Mouse (Mus musculus): ENCODE measurements around the gene Mylk. TPM values are rescaled to one million over a fixed set of nuclear protein-coding genes. Genes with fewer than 3 reads are reported as not detected.

The Mylk gene
- polyA plus RNA-seq, 1 experiment = 90.1 TPM

DNA sequence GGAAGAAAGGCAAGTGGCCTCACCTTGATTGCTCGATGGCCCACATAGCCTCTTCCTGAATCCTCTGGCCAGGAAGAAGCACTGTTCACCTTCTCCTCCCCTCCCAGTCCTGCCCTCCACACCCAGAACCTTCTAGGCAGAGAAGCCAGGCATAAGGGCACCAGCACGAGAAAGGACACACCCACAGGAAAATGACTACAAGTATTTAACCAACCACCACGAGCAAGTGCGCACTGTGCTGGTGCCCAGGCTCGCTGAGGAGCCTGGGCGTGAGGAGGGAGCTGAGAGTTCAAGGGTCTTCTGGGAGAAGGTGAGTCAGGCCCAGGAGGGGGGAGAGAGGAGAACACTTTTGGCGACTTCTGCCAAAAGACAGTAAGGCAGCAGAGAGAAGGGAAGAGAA, 185.1 kb downstream of the Mylk start:
- peaks cover 100% of the 10 kb centered on the region for H3K4me1 ChIP-seq
- peaks cover 8% of the 10 kb centered on the region; the same call in 1 of the 2 replicates for H3K9me3 ChIP-seq

DNA sequence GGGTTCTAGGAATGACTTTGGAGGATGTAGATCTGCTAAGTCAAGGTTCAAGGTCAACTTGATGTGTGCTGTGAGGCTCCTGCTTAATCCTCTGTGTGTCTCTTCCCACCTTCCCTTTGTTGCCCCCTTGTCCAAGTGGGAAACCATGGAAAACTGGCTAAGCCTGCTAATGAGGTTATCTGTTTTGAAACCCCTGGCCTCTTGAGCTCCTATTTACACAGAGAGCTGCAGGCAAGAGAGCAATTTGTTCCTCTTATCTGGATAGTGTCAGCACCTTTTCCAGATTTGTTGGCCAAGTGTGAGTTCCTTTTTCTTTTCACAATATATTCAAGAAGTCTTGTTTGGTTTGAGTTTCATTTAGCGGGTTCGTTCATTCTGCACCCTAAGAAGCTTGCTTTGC, 186.3 kb downstream of the Mylk start:
- Histone ChIP-seq H3K4me3 (replicated peaks) (peak overlapping the region; percentile 89), H3K9me3 (peaks cover 8% of the 10 kb centered on the region; the same call in 1 of the 2 replicates), H3K4me1 (peaks cover 100% of the 10 kb centered on the region), H3K36me3 (replicated peaks; ENCODE audit: low read length) (peaks cover 95% of the 10 kb centered on the region), H3K27me3 (replicated peaks) (no peaks in the 10 kb centered on the region)
- no peak for TF ChIP-seq FLI1 (IDR thresholded peaks at IDR 0.05; ENCODE audit: low read length)
- TF ChIP-seq GATA1 (IDR thresholded peaks at IDR 0.05; ENCODE audit: borderline replicate concordance, low read length) = no peak

More for the DNA sequence above, 185.1 kb downstream of the Mylk start:
- Histone ChIP-seq H3K4me3 (replicated peaks) (peak overlapping the region; percentile 89), H3K27me3 (replicated peaks) (no peaks in the 10 kb centered on the region), H3K36me3 (replicated peaks; ENCODE audit: low read length) (peaks cover 95% of the 10 kb centered on the region)
- TF ChIP-seq GATA1 (IDR thresholded peaks at IDR 0.05; ENCODE audit: borderline replicate concordance, low read length) (no peak), FLI1 (IDR thresholded peaks at IDR 0.05; ENCODE audit: low read length) (no peak)

DNA sequence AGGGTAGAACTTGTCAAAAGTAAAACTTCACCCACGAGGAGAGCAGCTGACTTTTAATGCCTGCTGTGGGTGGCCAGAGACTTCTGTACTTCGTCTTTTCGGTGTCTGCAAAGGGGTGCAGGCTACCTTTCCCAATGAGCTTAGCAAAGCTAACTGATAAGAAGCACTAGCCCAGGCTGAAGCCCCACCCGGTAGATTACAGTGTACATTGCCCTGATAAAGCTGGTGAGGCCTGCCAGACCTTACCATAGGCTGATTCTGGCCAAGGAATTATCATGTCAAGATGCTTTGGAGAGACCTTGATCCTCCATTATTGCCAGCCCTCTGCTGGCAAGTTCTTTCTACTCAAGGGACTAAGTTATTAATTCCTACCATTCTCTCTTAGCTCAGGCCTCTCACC, 188.2 kb downstream of the Mylk start:
- Histone ChIP-seq H3K36me3 (replicated peaks; ENCODE audit: low read length) (peaks cover 87% of the 10 kb centered on the region), H3K4me3 (replicated peaks) (no peak overlapping the region), H3K4me1 (peaks cover 100% of the 10 kb centered on the region), H3K27me3 (replicated peaks) (no peaks in the 10 kb centered on the region), H3K9me3 (peaks cover 4% of the 10 kb centered on the region; the same call in 1 of the 2 replicates)
- no peak for TF ChIP-seq GATA1 (IDR thresholded peaks at IDR 0.05; ENCODE audit: borderline replicate concordance, low read length)
- no peak for TF ChIP-seq FLI1 (IDR thresholded peaks at IDR 0.05; ENCODE audit: low read length)

DNA sequence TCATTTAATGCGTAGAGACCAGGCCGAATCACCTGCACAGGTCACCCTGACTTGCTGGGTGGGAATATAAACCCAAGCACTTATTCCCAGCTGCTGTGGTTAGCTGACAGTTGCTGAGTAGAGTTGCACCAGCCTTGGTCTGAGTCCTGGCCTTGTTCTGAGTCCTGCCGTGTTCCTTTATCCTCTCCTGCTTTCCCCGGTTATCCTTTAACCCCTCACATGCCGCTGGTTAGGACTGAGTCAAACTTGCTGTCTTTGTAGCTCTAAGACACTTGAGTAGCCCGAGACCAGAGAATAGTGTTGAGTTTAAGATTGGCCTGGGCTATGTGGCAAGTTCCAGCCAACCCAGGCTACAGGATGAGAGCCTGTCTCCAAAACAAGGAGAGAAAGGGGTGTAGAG, 189.5 kb downstream of the Mylk start:
- H3K36me3 ChIP-seq (replicated peaks; ENCODE audit: low read length) = peaks cover 89% of the 10 kb centered on the region
- H3K9me3 ChIP-seq = no peaks in the 10 kb centered on the region
- no peaks in the 10 kb centered on the region for H3K27me3 ChIP-seq (replicated peaks)
- peaks cover 100% of the 10 kb centered on the region for H3K4me1 ChIP-seq
- no peak overlapping the region for H3K4me3 ChIP-seq (replicated peaks)
- TF ChIP-seq FLI1 (IDR thresholded peaks at IDR 0.05; ENCODE audit: low read length) (no peak), GATA1 (IDR thresholded peaks at IDR 0.05; ENCODE audit: borderline replicate concordance, low read length) (no peak)

DNA sequence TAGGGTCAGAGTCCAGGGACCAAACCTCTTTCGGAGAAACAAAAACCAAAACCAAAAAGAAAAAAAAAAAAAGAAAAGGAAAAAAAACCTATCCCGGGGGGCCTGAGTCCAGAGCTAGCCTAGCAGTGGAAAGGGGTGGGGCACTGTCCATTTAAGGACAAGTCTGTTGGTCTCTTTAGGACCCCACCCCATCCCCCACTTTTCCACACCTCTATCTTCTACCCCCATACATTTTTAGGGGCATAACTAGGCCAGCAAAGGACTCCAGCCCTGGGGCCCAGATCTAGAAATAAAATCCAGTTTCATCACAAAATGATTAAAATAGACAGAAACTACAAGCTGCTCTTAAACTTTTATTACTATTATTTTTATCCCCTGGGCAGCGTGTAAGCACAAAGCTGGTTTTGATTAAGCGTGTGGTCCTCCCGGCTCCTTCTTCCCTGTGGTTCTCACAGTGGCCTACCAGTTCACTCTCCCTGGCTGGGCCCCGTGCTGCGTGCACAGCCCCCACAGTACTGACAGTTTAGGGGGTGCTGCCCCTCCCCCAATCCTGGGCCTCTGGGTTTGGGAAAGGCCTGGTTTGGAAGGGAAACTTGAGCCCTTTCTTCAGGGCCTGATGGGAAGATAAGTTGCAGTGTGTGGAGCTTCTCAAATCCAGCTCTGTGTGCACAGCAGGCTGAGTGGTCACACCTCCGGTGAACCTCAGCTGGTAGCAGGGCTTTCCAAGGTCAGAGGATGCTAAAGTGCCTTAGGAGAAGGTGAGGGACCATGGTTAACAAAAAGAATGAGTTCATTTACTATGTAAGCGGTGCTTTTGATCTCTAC, 190.7 kb downstream of the Mylk start:
- H3K4me3 ChIP-seq (replicated peaks) = no peak overlapping the region
- H3K27me3 ChIP-seq (replicated peaks) = no peaks in the 10 kb centered on the region
- TF ChIP-seq GATA1 (IDR thresholded peaks at IDR 0.05; ENCODE audit: borderline replicate concordance, low read length) (no peak), FLI1 (IDR thresholded peaks at IDR 0.05; ENCODE audit: low read length) (no peak)
- H3K9me3 ChIP-seq = no peaks in the 10 kb centered on the region
- peaks cover 100% of the 10 kb centered on the region for H3K4me1 ChIP-seq
- peaks cover 90% of the 10 kb centered on the region for H3K36me3 ChIP-seq (replicated peaks; ENCODE audit: low read length)

DNA sequence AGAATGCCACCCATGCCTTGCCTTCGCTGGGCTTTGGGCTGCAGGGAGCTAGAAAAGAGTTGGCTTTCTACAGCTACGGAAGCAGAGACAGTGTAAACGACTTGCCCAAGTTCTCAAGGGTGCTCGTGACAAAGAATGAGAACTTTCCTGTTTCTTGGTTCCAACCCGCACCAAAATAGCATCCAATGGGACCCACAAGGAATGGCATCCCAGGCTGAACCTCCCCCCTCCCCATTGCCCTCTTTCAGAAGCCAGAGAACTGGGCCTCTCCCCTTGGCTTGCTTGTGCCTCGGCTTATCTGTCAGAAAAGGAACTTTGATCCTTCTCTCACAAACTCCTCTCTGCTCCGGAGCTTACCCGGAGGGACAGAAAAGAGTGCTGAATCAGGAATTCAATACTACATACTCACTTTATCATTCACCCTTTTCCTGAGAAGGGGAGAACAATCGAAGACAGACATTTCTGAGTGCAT, 191.4 kb downstream of the Mylk start:
- TF ChIP-seq GATA1 (IDR thresholded peaks at IDR 0.05; ENCODE audit: borderline replicate concordance, low read length) = no peak
- no peak for TF ChIP-seq FLI1 (IDR thresholded peaks at IDR 0.05; ENCODE audit: low read length)
- Histone ChIP-seq H3K4me1 (peaks cover 100% of the 10 kb centered on the region), H3K27me3 (replicated peaks) (no peaks in the 10 kb centered on the region)

DNA sequence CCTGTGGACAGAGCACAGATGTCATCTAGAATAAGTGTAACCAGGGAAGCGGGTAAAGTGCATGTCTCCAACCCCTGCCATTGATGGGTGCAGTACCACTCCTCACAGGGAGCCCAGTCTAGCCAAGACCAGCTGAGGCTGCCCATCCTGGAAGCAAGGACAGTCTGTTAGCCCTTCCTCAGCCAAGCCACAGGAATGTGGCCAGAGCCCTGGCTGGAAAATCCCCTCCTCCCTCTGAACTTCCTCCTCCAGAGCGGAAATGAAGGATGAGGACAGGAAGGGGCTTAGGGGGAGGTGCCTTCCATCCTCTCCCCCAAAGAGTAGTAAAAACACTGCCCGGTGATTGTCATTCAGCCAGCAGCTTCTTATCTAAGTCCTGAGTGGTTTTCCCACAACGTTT, 192.6 kb downstream of the Mylk start:
- Histone ChIP-seq H3K36me3 (replicated peaks; ENCODE audit: low read length) (peaks cover 89% of the 10 kb centered on the region), H3K9me3 (no peaks in the 10 kb centered on the region)

More for the DNA sequence above, 191.4 kb downstream of the Mylk start:
- no peak overlapping the region for H3K4me3 ChIP-seq (replicated peaks)
- peaks cover 89% of the 10 kb centered on the region for H3K36me3 ChIP-seq (replicated peaks; ENCODE audit: low read length)
- H3K9me3 ChIP-seq = no peaks in the 10 kb centered on the region

DNA sequence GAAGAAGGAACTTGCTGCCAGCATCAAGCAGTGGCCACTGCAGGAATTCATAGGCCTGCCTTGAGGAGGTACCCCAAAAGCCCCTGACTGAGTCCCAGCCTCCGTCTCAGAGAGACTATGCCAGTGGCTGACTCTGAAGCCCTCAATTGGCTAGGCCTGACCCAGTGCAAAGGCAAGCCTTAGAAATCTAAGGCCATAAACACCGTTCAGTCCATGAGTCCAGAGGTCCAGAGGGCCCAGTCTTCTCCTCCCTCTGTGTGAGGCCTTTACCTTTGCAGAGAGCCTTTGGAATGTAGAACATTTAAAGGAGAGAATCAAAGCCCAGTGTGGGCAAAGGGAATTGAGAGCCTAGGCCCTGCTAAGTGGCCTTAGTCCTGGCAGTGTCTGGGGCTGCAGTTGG, 193.2 kb downstream of the Mylk start:
- H3K27me3 ChIP-seq (replicated peaks) = no peaks in the 10 kb centered on the region

More for the DNA sequence above, 192.6 kb downstream of the Mylk start:
- Histone ChIP-seq H3K27me3 (replicated peaks) (no peaks in the 10 kb centered on the region), H3K4me3 (replicated peaks) (peak overlapping the region; percentile 55), H3K4me1 (peaks cover 100% of the 10 kb centered on the region)
- TF ChIP-seq FLI1 (IDR thresholded peaks at IDR 0.05; ENCODE audit: low read length) (no peak), GATA1 (IDR thresholded peaks at IDR 0.05; ENCODE audit: borderline replicate concordance, low read length) (no peak)

GRCm38 (mm10) chr16:34939951-34940350, 194.9 kb downstream of the Mylk start:
- Histone ChIP-seq H3K4me1 (peaks cover 98% of the 10 kb centered on the region), H3K36me3 (replicated peaks; ENCODE audit: low read length) (peaks cover 90% of the 10 kb centered on the region), H3K9me3 (no peaks in the 10 kb centered on the region), H3K4me3 (replicated peaks) (no peak overlapping the region), H3K27me3 (replicated peaks) (no peaks in the 10 kb centered on the region)
- TF ChIP-seq GATA1 (IDR thresholded peaks at IDR 0.05; ENCODE audit: borderline replicate concordance, low read length) = no peak
- no peak for TF ChIP-seq FLI1 (IDR thresholded peaks at IDR 0.05; ENCODE audit: low read length)

More for the DNA sequence above, 193.2 kb downstream of the Mylk start:
- Histone ChIP-seq H3K36me3 (replicated peaks; ENCODE audit: low read length) (peaks cover 90% of the 10 kb centered on the region), H3K4me3 (replicated peaks) (no peak overlapping the region), H3K9me3 (no peaks in the 10 kb centered on the region), H3K4me1 (peaks cover 99% of the 10 kb centered on the region)
- no peak for TF ChIP-seq GATA1 (IDR thresholded peaks at IDR 0.05; ENCODE audit: borderline replicate concordance, low read length)
- no peak for TF ChIP-seq FLI1 (IDR thresholded peaks at IDR 0.05; ENCODE audit: low read length)

DNA sequence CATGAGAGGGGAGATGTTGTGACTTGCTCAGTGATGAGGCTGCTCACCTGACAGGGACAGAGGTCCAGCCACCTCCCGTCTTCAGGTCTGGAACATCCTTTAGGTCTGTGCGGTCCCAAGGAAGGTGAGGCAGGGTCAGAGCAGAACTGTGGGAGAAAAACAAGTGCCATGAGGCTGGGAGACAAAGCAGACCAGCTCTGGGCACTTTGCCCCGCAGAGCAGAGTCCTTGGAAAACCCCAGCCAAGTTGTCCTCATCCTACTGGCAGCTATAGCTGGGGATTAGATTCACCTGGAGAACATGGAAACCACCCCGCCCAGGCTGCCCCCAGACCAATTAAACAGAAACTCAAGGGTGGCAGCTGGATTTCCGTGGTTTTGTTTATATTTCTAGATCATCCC, 195.4 kb downstream of the Mylk start:
- no peak for TF ChIP-seq FLI1 (IDR thresholded peaks at IDR 0.05; ENCODE audit: low read length)
- TF ChIP-seq GATA1 (IDR thresholded peaks at IDR 0.05; ENCODE audit: borderline replicate concordance, low read length) = no peak

More for the DNA sequence above, 195.4 kb downstream of the Mylk start:
- no peaks in the 10 kb centered on the region for H3K9me3 ChIP-seq
- peaks cover 98% of the 10 kb centered on the region for H3K4me1 ChIP-seq
- H3K36me3 ChIP-seq (replicated peaks; ENCODE audit: low read length) = peaks cover 90% of the 10 kb centered on the region
- H3K4me3 ChIP-seq (replicated peaks) = no peak overlapping the region
- H3K27me3 ChIP-seq (replicated peaks) = no peaks in the 10 kb centered on the region

All from megakaryocyte, embryonic 14.5 days (primary cell).